In the genomic region with DNA sequence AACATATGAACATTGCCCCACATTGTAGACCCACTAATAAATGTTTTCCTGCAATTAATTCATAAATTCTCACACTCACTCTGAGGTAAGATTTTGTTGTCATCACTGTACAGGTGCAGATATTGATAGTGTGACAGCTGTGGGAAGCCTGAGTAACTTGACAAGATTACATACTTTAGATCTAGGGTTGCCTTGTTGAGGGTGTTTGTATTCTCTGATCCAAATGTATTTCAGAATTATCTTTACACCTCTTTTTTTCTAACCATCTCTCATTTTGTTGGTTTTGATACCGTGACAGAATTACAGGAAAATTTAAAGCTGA, we compare ENCODE assay signal across 32 mouse cellular contexts. TPM values are rescaled to one million over a fixed set of nuclear protein-coding genes. Genes with fewer than 3 reads are reported as not detected.
DNase-seq lines count a peak whose midpoint lies in the region; ATAC-seq and TF ChIP-seq lines count a peak whose summit lies in the region.
"Had no signal": no experiment of that assay in that cellular context is flagged by ENCODE, and none has a peak within 500 bp of the region (broad histone marks: within the 10 kb centered on the region; RNA-seq: fewer than 3 reads in every experiment).

No protein-coding gene starts in this region.

- no peak for ATAC-seq in hindbrain, embryonic 13.5 days (ENCODE audit: low FRiP score)
- ATAC-seq in hindbrain, embryonic 16.5 days: no peak
- ATAC-seq in liver, embryonic 13.5 days (ENCODE audit: low read depth): peak; percentile 94
- ATAC-seq in megakaryocyte progenitor cell, adult 5-6 weeks (replicated peaks; ENCODE audit: poor library complexity): peak; percentile 82
- ATAC-seq in kidney, embryonic 14.5 days (ENCODE audit: low FRiP score, low TSS enrichment): no peak
- ATAC-seq: forebrain, embryonic 13.5 days had no signal

- no peaks in the 10 kb centered on the region for H3K9me3 ChIP-seq in hindbrain, embryonic 13.5 days
- H3K9me3 ChIP-seq in hindbrain, embryonic 16.5 days (ENCODE audit: control insufficient read depth, low read length): no peaks in the 10 kb centered on the region
- H3K9me3 ChIP-seq in MEL (replicated peaks; ENCODE audit: insufficient read depth, low read length): no peaks in the 10 kb centered on the region
- H3K9me3 ChIP-seq in liver, embryonic 13.5 days (replicated peaks): no peaks in the 10 kb centered on the region
- no peaks in the 10 kb centered on the region for H3K9me3 ChIP-seq in kidney, embryonic 14.5 days (ENCODE audit: control insufficient read depth, low read length)
- H3K9me3 ChIP-seq: forebrain, embryonic 13.5 days; heart, embryonic 10.5 days; heart, embryonic 15.5 days; hindbrain, embryonic 15.5 days; limb, embryonic 10.5 days; limb, embryonic 15.5 days; lung, embryonic 15.5 days had no signal

- no peak overlapping the region for H3K4me3 ChIP-seq in hindbrain, embryonic 13.5 days
- no peak overlapping the region for H3K4me3 ChIP-seq in hindbrain, embryonic 16.5 days (ENCODE audit: low read length)
- H3K4me3 ChIP-seq in MEL (ENCODE audit: control insufficient read depth in 1 of 2, insufficient read depth in 1 of 2, low read depth in 2 of 2, low read length in 2 of 2): no peak overlapping the region
- H3K4me3 ChIP-seq in liver, embryonic 13.5 days (replicated peaks): no peak overlapping the region
- no peak overlapping the region for H3K4me3 ChIP-seq in kidney, embryonic 14.5 days (ENCODE audit: low read length)
- H3K4me3 ChIP-seq: forebrain, embryonic 13.5 days; heart, embryonic 10.5 days; heart, embryonic 15.5 days; hindbrain, embryonic 15.5 days; limb, embryonic 10.5 days; limb, embryonic 15.5 days; lung, embryonic 15.5 days had no signal

- no peak for TF ChIP-seq POLR2A in MEL (IDR thresholded peaks at IDR 0.05; ENCODE audit: control insufficient read depth in 1 of 2, insufficient read depth in 1 of 2, low read depth in 1 of 2, low read length in 2 of 2, poor library complexity in 1 of 2)

- peak overlapping the region; percentile 80; the same call in 1 of the 2 replicates for H3K27ac ChIP-seq in hindbrain, embryonic 13.5 days
- no peak overlapping the region for H3K27ac ChIP-seq in hindbrain, embryonic 16.5 days (ENCODE audit: low read depth, low read length)
- no peak overlapping the region for H3K27ac ChIP-seq in MEL (ENCODE audit: control insufficient read depth, low read depth, low read length)
- H3K27ac ChIP-seq in liver, embryonic 13.5 days: no peak overlapping the region
- no peak overlapping the region for H3K27ac ChIP-seq in kidney, embryonic 14.5 days (ENCODE audit: low read depth, low read length)
- H3K27ac ChIP-seq: forebrain, embryonic 13.5 days; heart, embryonic 10.5 days; heart, embryonic 15.5 days; limb, embryonic 10.5 days; limb, embryonic 15.5 days; lung, embryonic 15.5 days; stomach, postnatal 0 days had no signal

- peak; percentile 26 for DNase-seq in MEL (ENCODE audit: low read depth, low spot score)
- no peak for DNase-seq in liver, embryonic 13.5 days
- no peak for DNase-seq in cerebellum, adult 9-11 months
- DNase-seq: adrenal gland, postnatal 14 days; cerebellum, adult 18-20 months; cerebellum, postnatal 14 days; gastrocnemius, postnatal 14 days; heart, adult 11 months; heart, postnatal 36 days; kidney, adult 18-20 months; kidney, postnatal 36 days; lung, postnatal 36 days; midbrain, embryonic 14.5 days; right cerebral cortex, postnatal 4 days; thymus, adult 2 months; thymus, postnatal 4 days had no signal

- H3K9ac ChIP-seq in hindbrain, embryonic 13.5 days: no peak overlapping the region
- H3K9ac ChIP-seq in hindbrain, embryonic 16.5 days (ENCODE audit: low read depth, low read length): no peak overlapping the region
- H3K9ac ChIP-seq in MEL (ENCODE audit: control insufficient read depth, low read depth, low read length, poor library complexity, severe bottlenecking): no peak overlapping the region
- no peak overlapping the region for H3K9ac ChIP-seq in liver, embryonic 13.5 days
- no peak overlapping the region for H3K9ac ChIP-seq in kidney, embryonic 14.5 days (ENCODE audit: low read depth, low read length)
- H3K9ac ChIP-seq: forebrain, embryonic 13.5 days; heart, embryonic 15.5 days; hindbrain, embryonic 15.5 days; limb, embryonic 15.5 days; lung, embryonic 15.5 days had no signal

- H3K4me2 ChIP-seq in hindbrain, embryonic 13.5 days: no peak overlapping the region
- no peak overlapping the region for H3K4me2 ChIP-seq in hindbrain, embryonic 16.5 days (ENCODE audit: low read length)
- no peak overlapping the region for H3K4me2 ChIP-seq in liver, embryonic 13.5 days
- no peak overlapping the region for H3K4me2 ChIP-seq in kidney, embryonic 14.5 days (replicated peaks; ENCODE audit: low read depth, low read length)
- H3K4me2 ChIP-seq: forebrain, embryonic 13.5 days; heart, embryonic 15.5 days; hindbrain, embryonic 15.5 days; limb, embryonic 15.5 days; lung, embryonic 15.5 days had no signal

- H3K27me3 ChIP-seq in hindbrain, embryonic 13.5 days: no peaks in the 10 kb centered on the region
- no peaks in the 10 kb centered on the region for H3K27me3 ChIP-seq in hindbrain, embryonic 16.5 days (replicated peaks; ENCODE audit: control insufficient read depth, insufficient read depth, low read length)
- H3K27me3 ChIP-seq in MEL (ENCODE audit: control insufficient read depth in 1 of 2, insufficient read depth in 2 of 2, low read length in 2 of 2): no peaks in the 10 kb centered on the region
- H3K27me3 ChIP-seq in liver, embryonic 13.5 days: no peaks in the 10 kb centered on the region
- H3K27me3 ChIP-seq in kidney, embryonic 14.5 days (ENCODE audit: control insufficient read depth, insufficient read depth, low read length): no peaks in the 10 kb centered on the region
- H3K27me3 ChIP-seq: heart, embryonic 15.5 days; hindbrain, embryonic 15.5 days; limb, embryonic 15.5 days; lung, embryonic 15.5 days had no signal

- peaks cover 24% of the 10 kb centered on the region for H3K4me1 ChIP-seq in hindbrain, embryonic 13.5 days (replicated peaks)
- H3K4me1 ChIP-seq in hindbrain, embryonic 16.5 days (ENCODE audit: control insufficient read depth, insufficient read depth, low read depth, low read length): peaks cover 3% of the 10 kb centered on the region; the same call in 1 of the 2 replicates
- peaks cover 2 to 17% of the 10 kb centered on the region in 2 experiments; a peak in 2 of 4 replicates for H3K4me1 ChIP-seq in MEL (ENCODE audit: control insufficient read depth in 1 of 2, insufficient read depth in 2 of 2, low read length in 2 of 2)
- peaks cover 36% of the 10 kb centered on the region for H3K4me1 ChIP-seq in liver, embryonic 13.5 days (replicated peaks)
- H3K4me1 ChIP-seq in kidney, embryonic 14.5 days (ENCODE audit: control insufficient read depth, insufficient read depth, low read length): no peaks in the 10 kb centered on the region
- H3K4me1 ChIP-seq: heart, embryonic 15.5 days; limb, embryonic 15.5 days; lung, embryonic 15.5 days had no signal

- H3K79me2 ChIP-seq in MEL (ENCODE audit: control insufficient read depth, insufficient read depth, low read length, poor library complexity): no peaks in the 10 kb centered on the region

- TF ChIP-seq EP300 in MEL (IDR thresholded peaks at IDR 0.05; ENCODE audit: low read depth in 1 of 2, low read length in 2 of 2): peak in 1 of 2 experiments; percentile 47; a peak in 2 of 4 replicates

- TF ChIP-seq CTCF in MEL (IDR thresholded peaks at IDR 0.05 in 2 of 3, conservative IDR thresholded peaks at IDR 0.05 in 1 of 3; ENCODE audit: control insufficient read depth in 1 of 3, insufficient read depth in 1 of 3, low read depth in 2 of 3, low read length in 3 of 3, poor library complexity in 1 of 3, severe bottlenecking in 1 of 3): no peak

- TF ChIP-seq RAD21 in MEL (IDR thresholded peaks at IDR 0.05; ENCODE audit: low read depth, low read length): no peak

- no peaks in the 10 kb centered on the region for H3K36me3 ChIP-seq in hindbrain, embryonic 13.5 days
- no peaks in the 10 kb centered on the region for H3K36me3 ChIP-seq in hindbrain, embryonic 16.5 days (ENCODE audit: control insufficient read depth, insufficient read depth, low read length)
- H3K36me3 ChIP-seq in MEL (ENCODE audit: control insufficient read depth in 1 of 2, insufficient read depth in 2 of 2, low read length in 2 of 2): peaks cover 0 to 23% of the 10 kb centered on the region in 2 experiments; a peak in 2 of 4 replicates
- H3K36me3 ChIP-seq in liver, embryonic 13.5 days: no peaks in the 10 kb centered on the region
- no peaks in the 10 kb centered on the region for H3K36me3 ChIP-seq in kidney, embryonic 14.5 days (ENCODE audit: control insufficient read depth, insufficient read depth, low read length)
- H3K36me3 ChIP-seq: heart, embryonic 10.5 days; heart, embryonic 15.5 days; hindbrain, embryonic 15.5 days; limb, embryonic 10.5 days; limb, embryonic 15.5 days; lung, embryonic 15.5 days had no signal

- WGBS in hindbrain, embryonic 13.5 days: 92% methylated on average over 1 of the region's 1 CpGs
- 91% methylated on average over 1 of the region's 1 CpGs for WGBS in hindbrain, embryonic 16.5 days
- 58% methylated on average over 1 of the region's 1 CpGs for WGBS in liver, embryonic 13.5 days (ENCODE audit: insufficient replicate concordance)
- 88% methylated on average over 1 of the region's 1 CpGs for WGBS in kidney, embryonic 14.5 days

TF ChIP-seq in MEL, 35 proteins besides CTCF, POLR2A, EP300 and RAD21 (continues in another document):
- no peak for TF ChIP-seq NELFE (IDR thresholded peaks at IDR 0.05; ENCODE audit: low read depth, low read length)
- TF ChIP-seq RCOR1 (IDR thresholded peaks at IDR 0.05; ENCODE audit: low read depth, low read length): 0 out of 2 replicates have a peak, but pooled peaks have one; percentile 27
- no peak for TF ChIP-seq TBP (IDR thresholded peaks at IDR 0.05; ENCODE audit: low read depth, low read length)
- TF ChIP-seq MEF2A (IDR thresholded peaks at IDR 0.05; ENCODE audit: extremely low read depth, insufficient replicate concordance, low read depth, low read length, poor library complexity, severe bottlenecking): no peak
- no peak for TF ChIP-seq MYB (IDR thresholded peaks at IDR 0.05; ENCODE audit: low read depth, low read length)
- no peak for TF ChIP-seq SIN3A (IDR thresholded peaks at IDR 0.05; ENCODE audit: low read length)
- no peak for TF ChIP-seq HCFC1 (IDR thresholded peaks at IDR 0.05; ENCODE audit: low read depth, low read length)
- 0 out of 2 replicates have a peak, but pooled peaks have one; percentile 20 for TF ChIP-seq GATA1 (IDR thresholded peaks at IDR 0.05; ENCODE audit: low read depth, low read length)

RNA-seq across cellular contexts. Expression of gene Mab21l2, which starts 12.6 kb away (rescaled TPM):
- 258 and 288 TPM in 2 replicates for polyA plus RNA-seq in hindbrain, embryonic 13.5 days (2015; fragmentation: Nextera tagmentation; extraction: Ambion mirVana)
- 190 and 200 TPM in 2 replicates for polyA plus RNA-seq in hindbrain, embryonic 16.5 days (2015; fragmentation: Nextera tagmentation; extraction: Ambion mirVana)
- total RNA-seq in MEL (2012; rRNA removed): 0.07 TPM in 1 of 2 replicates, not detected in the other
- not detected for polyA plus RNA-seq in MEL (2012; ENCODE audit: insufficient read depth in 1 of 2, insufficient read length in 2 of 2, low read depth in 1 of 2, low replicate concordance in 2 of 2, missing spikeins in 1 of 2)
- 0.78 and 1.2 TPM in 2 replicates for polyA plus RNA-seq in liver, embryonic 13.5 days (2015; fragmentation: Nextera tagmentation; extraction: Ambion mirVana)
- total RNA-seq in megakaryocyte progenitor cell, adult 5-6 weeks (2015): not detected in 2 replicates
- total RNA-seq in megakaryocyte progenitor cell, adult 5-6 weeks (2017): not detected in 2 replicates
- polyA plus RNA-seq in kidney, embryonic 14.5 days (2014; fragmentation: Nextera tagmentation; extraction: Ambion mirVana): 0.30 and 0.34 TPM in 2 replicates
- total RNA-seq: layer of hippocampus, postnatal 25 days; monocyte, adult 5-6 weeks; neutrophil, adult 5-6 weeks had no signal
- polyA plus RNA-seq: spleen, adult 2 months had no signal

Comparison
In these comparisons a context has a peak if more than half of its experiments do, and no peak if none do; other contexts are left out.
1. ATAC-seq: peak in liver, embryonic 13.5 days (single experiment) and megakaryocyte progenitor cell, adult 5-6 weeks (single experiment); none in hindbrain, embryonic 13.5 days (single experiment), hindbrain, embryonic 16.5 days (single experiment) and kidney, embryonic 14.5 days (single experiment).
2. RNA of gene Mab21l2, which starts 12.6 kb away (polyA plus RNA-seq): 258 to 288 TPM in hindbrain, embryonic 13.5 days and 190 to 200 TPM in hindbrain, embryonic 16.5 days; 0.78 to 1.2 TPM in liver, embryonic 13.5 days, 0.30 to 0.34 TPM in kidney, embryonic 14.5 days and not detected in MEL; every median in the first group is over 10 times any median in the second.